Mouse (Mus musculus): ENCODE measurements around the gene Xylt1. TPM values are rescaled to one million over a fixed set of nuclear protein-coding genes. Genes with fewer than 3 reads are reported as not detected.

Xylt1 gene
- polyA plus RNA-seq, 1 experiment from 2014 or later = 1.0 TPM

DNA sequence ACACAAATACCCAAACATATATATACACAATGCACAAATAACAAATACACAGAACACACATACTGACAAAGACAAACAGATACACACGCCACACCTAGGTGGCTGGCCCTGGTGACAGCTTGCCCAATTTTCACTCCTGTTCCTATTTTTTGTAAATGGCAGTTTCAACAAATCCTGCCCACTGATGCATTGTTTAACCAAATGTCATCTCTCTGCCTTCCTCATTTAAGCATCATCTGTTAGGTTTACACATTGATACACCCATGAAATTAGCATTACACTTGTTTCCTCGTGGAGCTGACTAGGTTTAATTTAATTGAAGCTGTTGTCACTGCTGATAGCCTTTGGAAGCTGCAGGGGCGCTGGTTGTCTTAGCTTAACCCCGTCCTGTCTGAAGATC, 194.6 kb downstream of the Xylt1 start:
- no peaks in the 10 kb centered on the region for H3K36me3 ChIP-seq
- no peak overlapping the region for H3K4me3 ChIP-seq
- no peaks in the 10 kb centered on the region for H3K9me3 ChIP-seq
- no peaks in the 10 kb centered on the region for H3K27me3 ChIP-seq
- no peak overlapping the region for H3K27ac ChIP-seq
- 39% methylated on average over 4 of the region's 4 CpGs for WGBS
- no peaks in the 10 kb centered on the region for H3K4me1 ChIP-seq
- H3K4me2 ChIP-seq = no peak overlapping the region
- no peak overlapping the region for H3K9ac ChIP-seq
- no peak for ATAC-seq (ENCODE audit: borderline replicate concordance, extremely low read depth, low FRiP score, low TSS enrichment)

DNA sequence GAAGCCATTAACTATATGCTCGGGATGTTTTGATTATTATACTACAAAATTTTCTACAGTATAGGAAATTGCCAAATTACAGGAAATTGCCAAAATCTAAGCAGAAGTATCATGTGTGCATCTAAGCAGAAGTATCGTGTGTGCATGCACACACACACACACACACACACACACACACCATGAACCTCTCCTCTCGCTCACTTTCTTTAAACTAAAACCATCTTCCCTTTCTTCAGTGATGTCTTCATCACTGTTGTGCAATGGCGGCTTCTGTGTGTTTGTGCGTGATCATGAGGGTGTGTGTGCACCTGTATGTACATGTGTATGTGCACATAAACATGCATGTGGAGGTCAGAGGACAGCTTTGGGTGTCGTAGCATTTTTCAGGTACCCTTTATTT, 196.3 kb downstream of the Xylt1 start:
- no peak overlapping the region for H3K27ac ChIP-seq

DNA sequence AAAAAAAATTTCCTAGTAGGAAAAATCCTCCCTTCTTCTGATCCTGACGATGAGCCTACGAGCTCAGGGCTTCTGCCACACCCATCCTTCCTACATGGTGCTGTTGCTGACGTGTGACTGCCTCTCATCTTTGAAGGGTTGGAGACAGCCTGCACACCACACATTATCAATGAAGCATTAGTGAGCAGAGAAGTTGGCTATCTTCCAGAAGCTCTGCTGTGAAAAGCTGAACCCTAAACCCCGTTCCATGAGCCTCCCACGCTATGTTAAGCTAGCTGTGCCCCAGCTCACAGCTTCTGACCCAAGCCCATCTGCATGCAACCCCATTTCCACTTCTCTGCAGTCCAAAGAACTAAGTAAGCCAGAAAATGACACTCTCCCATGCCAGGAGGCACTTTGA, 204.4 kb downstream of the Xylt1 start:
- no peak overlapping the region for H3K9ac ChIP-seq
- H3K36me3 ChIP-seq = no peaks in the 10 kb centered on the region
- WGBS = 34% methylated on average over 5 of the region's 5 CpGs
- H3K9me3 ChIP-seq = no peaks in the 10 kb centered on the region
- H3K4me1 ChIP-seq = no peaks in the 10 kb centered on the region
- H3K27ac ChIP-seq = no peak overlapping the region
- H3K27me3 ChIP-seq = no peaks in the 10 kb centered on the region
- no peak overlapping the region for H3K4me2 ChIP-seq
- H3K4me3 ChIP-seq = no peak overlapping the region
- ATAC-seq (ENCODE audit: borderline replicate concordance, extremely low read depth, low FRiP score, low TSS enrichment) = no peak

More for the DNA sequence above, 196.3 kb downstream of the Xylt1 start:
- no peak overlapping the region for H3K4me2 ChIP-seq
- no peaks in the 10 kb centered on the region for H3K4me1 ChIP-seq
- WGBS = 87% methylated on average over 6 of the region's 6 CpGs
- H3K9me3 ChIP-seq = no peaks in the 10 kb centered on the region
- ATAC-seq (ENCODE audit: borderline replicate concordance, extremely low read depth, low FRiP score, low TSS enrichment) = no peak
- H3K36me3 ChIP-seq = no peaks in the 10 kb centered on the region
- H3K4me3 ChIP-seq = no peak overlapping the region
- H3K27me3 ChIP-seq = no peaks in the 10 kb centered on the region
- H3K9ac ChIP-seq = no peak overlapping the region

DNA sequence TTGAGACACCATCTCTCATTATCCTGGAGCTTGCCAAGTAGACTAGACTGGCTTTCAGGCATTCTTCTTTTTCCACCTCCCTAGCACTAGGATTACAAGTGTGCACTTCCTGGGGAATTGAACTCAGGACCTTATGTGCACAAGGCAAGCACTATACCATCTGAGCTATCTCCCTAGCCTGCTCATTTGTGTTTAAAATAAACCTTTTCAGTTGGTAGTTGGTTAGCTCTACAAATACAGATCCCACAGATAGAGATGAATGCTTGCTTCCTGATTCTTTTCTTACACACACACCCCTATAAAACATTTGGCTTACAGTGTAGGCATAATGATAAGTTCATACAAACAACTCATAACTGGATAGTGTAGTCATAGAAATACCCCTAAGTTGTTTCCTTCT, 206.0 kb downstream of the Xylt1 start:
- no peak overlapping the region for H3K4me3 ChIP-seq
- H3K27ac ChIP-seq = no peak overlapping the region
- no peaks in the 10 kb centered on the region for H3K4me1 ChIP-seq
- no peak for ATAC-seq (ENCODE audit: borderline replicate concordance, extremely low read depth, low FRiP score, low TSS enrichment)
- no peaks in the 10 kb centered on the region for H3K9me3 ChIP-seq
- H3K27me3 ChIP-seq = no peaks in the 10 kb centered on the region
- H3K36me3 ChIP-seq = no peaks in the 10 kb centered on the region
- no peak overlapping the region for H3K9ac ChIP-seq
- no peak overlapping the region for H3K4me2 ChIP-seq

DNA sequence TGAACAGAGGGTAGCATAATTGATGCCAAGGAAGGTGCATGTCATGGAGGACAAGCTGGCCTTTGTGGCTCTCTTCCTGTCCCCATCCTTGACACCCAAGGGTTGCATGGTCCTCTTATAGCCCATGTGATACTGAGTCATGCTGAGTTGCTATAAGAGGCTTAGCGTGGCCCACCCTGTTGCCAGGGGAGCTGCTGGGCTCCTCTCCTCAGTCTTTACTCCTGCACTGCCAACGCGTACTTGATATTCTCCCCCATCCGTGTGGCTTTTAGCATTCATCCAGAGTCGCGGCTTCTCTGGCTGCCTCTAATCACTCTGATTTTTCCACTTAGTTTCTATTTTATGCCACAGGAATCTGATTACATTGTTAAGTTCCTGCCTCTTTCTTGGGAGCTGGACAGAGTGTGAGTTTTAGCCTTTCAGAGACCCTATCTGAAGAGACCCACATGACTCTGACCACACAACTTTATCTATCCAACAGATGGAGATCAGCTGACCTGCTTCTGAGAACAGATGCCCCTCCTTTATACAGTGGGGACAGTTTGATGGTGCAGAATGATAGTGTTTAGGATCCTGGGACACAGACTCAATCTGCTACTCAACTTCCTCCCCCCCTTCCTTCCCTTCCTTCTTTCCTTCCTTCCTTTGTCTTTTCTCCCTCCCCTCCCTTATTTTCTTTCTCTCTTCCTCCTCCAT, 206.6 kb downstream of the Xylt1 start:
- Histone ChIP-seq H3K9ac (no peak overlapping the region), H3K4me1 (no peaks in the 10 kb centered on the region), H3K36me3 (no peaks in the 10 kb centered on the region), H3K27me3 (no peaks in the 10 kb centered on the region), H3K9me3 (no peaks in the 10 kb centered on the region), H3K4me2 (no peak overlapping the region), H3K4me3 (no peak overlapping the region), H3K27ac (no peak overlapping the region)
- ATAC-seq (ENCODE audit: borderline replicate concordance, extremely low read depth, low FRiP score, low TSS enrichment) = no peak
- 78% methylated on average over 6 of the region's 6 CpGs for WGBS

DNA sequence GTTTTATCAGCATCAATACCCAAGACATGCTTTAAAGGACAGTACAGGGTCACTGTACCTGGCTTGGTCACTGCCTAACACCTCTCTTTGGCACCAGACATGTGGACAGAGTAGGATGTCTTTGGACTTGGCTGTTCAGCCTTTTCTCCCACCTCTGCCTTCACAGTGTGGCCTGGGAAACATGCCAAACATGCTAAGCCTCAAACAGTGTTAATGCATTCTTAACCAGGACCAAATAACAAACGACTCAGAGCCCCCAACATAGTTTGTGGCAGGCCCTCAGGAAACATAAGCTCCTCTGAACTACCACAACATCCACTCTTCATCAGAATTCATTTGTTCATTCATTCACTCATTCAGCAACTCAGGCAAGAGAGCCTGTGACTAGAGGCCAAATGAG, 207.6 kb downstream of the Xylt1 start:
- Histone ChIP-seq H3K4me1 (no peaks in the 10 kb centered on the region), H3K27ac (no peak overlapping the region)
- ATAC-seq (ENCODE audit: borderline replicate concordance, extremely low read depth, low FRiP score, low TSS enrichment) = no peak

DNA sequence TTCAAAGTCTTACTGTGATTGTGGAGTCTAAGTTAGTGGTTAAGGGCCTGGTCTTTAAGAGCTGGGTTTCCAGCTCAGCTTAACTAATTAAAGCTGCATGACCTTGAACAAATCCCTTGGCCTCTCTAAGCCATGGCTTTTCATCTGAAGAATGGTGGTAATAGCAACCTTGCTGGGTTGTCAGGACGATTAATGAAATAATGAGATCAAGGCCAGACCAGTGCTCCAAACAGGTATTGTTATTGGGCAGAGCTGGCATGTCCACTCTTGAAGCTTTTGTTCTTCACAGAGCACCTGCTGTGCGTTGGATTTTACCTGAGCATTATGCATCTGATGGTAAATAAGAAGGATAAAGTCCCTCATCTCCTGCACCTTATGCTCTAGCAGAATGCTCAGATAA, 208.6 kb downstream of the Xylt1 start:
- Histone ChIP-seq H3K9me3 (no peaks in the 10 kb centered on the region), H3K27me3 (no peaks in the 10 kb centered on the region), H3K9ac (no peak overlapping the region), H3K4me3 (no peak overlapping the region), H3K36me3 (no peaks in the 10 kb centered on the region), H3K4me2 (no peak overlapping the region), H3K27ac (no peak overlapping the region), H3K4me1 (no peaks in the 10 kb centered on the region)
- 82% methylated on average over 2 of the region's 2 CpGs for WGBS
- no peak for ATAC-seq (ENCODE audit: borderline replicate concordance, extremely low read depth, low FRiP score, low TSS enrichment)

More for the DNA sequence above, 207.6 kb downstream of the Xylt1 start:
- no peak overlapping the region for H3K9ac ChIP-seq
- H3K4me3 ChIP-seq = no peak overlapping the region
- no peaks in the 10 kb centered on the region for H3K27me3 ChIP-seq
- H3K36me3 ChIP-seq = no peaks in the 10 kb centered on the region
- H3K4me2 ChIP-seq = no peak overlapping the region
- WGBS = 32% methylated on average over 1 of the region's 1 CpGs
- H3K9me3 ChIP-seq = no peaks in the 10 kb centered on the region

DNA sequence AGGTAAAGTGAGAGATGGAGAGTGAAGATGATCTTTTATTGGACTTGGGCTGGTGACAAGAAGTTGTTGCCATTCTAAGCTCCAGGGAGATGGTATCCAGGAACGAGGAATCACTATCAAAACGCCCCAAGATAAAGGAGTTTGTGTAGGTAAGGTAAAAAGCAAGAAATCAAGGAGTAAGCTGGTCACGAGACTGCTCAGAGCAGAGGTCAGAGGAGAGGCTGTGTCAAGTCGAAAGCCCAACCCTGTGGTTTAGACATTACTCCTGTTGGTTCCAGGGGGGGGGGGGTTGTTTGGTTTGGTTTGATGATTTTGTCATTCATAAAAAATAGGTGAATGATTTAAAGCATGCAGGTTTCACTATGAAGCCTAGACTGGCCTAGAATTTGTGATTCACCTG, 209.0 kb downstream of the Xylt1 start:
- H3K4me2 ChIP-seq = no peak overlapping the region
- WGBS = 61% methylated on average over 4 of the region's 4 CpGs
- no peaks in the 10 kb centered on the region for H3K9me3 ChIP-seq
- no peaks in the 10 kb centered on the region for H3K27me3 ChIP-seq
- H3K36me3 ChIP-seq = no peaks in the 10 kb centered on the region
- H3K4me3 ChIP-seq = no peak overlapping the region
- no peak for ATAC-seq (ENCODE audit: borderline replicate concordance, extremely low read depth, low FRiP score, low TSS enrichment)
- H3K9ac ChIP-seq = no peak overlapping the region
- H3K27ac ChIP-seq = no peak overlapping the region
- H3K4me1 ChIP-seq = no peaks in the 10 kb centered on the region

DNA sequence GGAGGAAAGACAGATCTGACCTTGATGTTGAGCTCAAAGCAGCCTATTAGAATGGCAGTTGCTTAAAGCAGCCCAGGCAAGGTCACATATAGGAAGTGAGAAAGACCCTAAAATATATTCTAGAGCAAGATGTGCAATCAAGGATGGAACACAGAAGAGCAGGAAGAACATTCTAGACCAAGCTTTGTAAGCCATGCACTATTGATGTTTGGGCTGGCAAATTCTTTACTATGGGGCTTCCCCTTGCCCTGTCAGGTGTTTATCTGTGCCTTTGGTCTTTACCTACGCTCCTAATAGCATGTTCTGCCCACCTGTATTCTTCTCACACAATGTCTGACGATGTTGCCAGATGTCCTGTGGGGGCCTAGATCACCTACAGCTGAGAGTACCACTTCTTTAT, 213.4 kb downstream of the Xylt1 start:
- Histone ChIP-seq H3K36me3 (no peaks in the 10 kb centered on the region), H3K4me3 (no peak overlapping the region), H3K9me3 (no peaks in the 10 kb centered on the region), H3K27me3 (no peaks in the 10 kb centered on the region), H3K27ac (no peak overlapping the region), H3K9ac (no peak overlapping the region), H3K4me1 (no peaks in the 10 kb centered on the region), H3K4me2 (no peak overlapping the region)
- no peak for ATAC-seq (ENCODE audit: borderline replicate concordance, extremely low read depth, low FRiP score, low TSS enrichment)
- WGBS = 77% methylated on average over 2 of the region's 2 CpGs

DNA sequence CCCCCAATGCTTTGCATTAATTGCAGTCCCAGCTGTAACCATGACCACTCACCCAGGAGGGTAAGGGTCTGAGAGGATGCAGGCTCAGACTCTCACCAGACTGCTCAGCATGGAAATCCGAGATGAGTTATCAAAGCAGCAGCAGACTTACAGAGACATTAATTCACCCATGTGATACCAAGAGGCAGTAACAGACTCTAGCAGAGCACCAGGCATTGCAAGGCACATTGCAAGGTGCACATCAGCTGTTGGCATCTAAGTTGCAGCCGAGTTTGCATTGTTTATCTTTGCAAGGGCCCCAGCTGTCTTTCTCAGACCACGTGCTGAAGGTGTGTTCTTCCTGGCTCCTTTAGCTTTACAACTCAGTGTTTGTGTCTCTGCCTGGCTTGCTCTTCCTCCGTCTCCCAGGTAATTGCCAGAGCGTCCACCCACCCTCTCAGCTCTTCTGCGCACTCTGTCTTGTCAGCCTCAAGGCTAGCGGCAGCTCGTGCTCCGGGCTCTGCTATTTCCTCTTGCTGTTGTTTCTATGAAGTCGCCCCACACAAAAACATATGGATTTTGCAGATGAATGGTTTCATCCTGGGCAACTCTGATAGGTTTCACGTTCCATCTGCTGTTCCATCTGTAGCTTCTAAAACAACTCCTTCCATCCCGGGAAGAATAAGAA, 214.4 kb downstream of the Xylt1 start:
- WGBS = 54% methylated on average over 12 of the region's 12 CpGs
- Histone ChIP-seq H3K4me3 (no peak overlapping the region), H3K9ac (no peak overlapping the region), H3K4me2 (no peak overlapping the region), H3K27me3 (no peaks in the 10 kb centered on the region), H3K27ac (no peak overlapping the region), H3K36me3 (no peaks in the 10 kb centered on the region), H3K9me3 (no peaks in the 10 kb centered on the region), H3K4me1 (no peaks in the 10 kb centered on the region)
- no peak for ATAC-seq (ENCODE audit: borderline replicate concordance, extremely low read depth, low FRiP score, low TSS enrichment)

DNA sequence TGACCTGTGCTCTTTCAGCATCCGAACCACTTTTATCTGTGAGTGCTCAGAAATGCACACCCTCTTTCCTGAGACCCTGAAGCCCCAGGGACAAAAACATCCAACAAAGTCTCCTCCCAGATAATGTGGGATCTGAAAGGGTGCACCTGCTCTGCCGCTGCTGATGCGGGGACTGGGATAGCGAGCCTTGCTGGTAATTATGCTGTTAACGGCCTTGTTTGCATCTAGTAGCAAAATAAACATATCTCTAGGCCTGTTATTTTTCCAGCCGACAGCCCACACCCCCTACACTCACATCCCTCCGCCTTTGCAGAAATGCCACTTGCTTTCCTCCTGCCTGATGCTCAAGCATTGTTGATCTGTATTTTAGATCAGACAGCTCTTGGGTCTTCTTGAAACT, 219.7 kb downstream of the Xylt1 start:
- H3K9me3 ChIP-seq = no peaks in the 10 kb centered on the region
- no peaks in the 10 kb centered on the region for H3K36me3 ChIP-seq
- H3K27ac ChIP-seq = no peak overlapping the region
- H3K9ac ChIP-seq = no peak overlapping the region
- no peak overlapping the region for H3K4me3 ChIP-seq
- H3K27me3 ChIP-seq = no peaks in the 10 kb centered on the region
- WGBS = 21% methylated on average over 7 of the region's 7 CpGs
- H3K4me1 ChIP-seq = no peaks in the 10 kb centered on the region
- no peak for ATAC-seq (ENCODE audit: borderline replicate concordance, extremely low read depth, low FRiP score, low TSS enrichment)
- no peak overlapping the region for H3K4me2 ChIP-seq

DNA sequence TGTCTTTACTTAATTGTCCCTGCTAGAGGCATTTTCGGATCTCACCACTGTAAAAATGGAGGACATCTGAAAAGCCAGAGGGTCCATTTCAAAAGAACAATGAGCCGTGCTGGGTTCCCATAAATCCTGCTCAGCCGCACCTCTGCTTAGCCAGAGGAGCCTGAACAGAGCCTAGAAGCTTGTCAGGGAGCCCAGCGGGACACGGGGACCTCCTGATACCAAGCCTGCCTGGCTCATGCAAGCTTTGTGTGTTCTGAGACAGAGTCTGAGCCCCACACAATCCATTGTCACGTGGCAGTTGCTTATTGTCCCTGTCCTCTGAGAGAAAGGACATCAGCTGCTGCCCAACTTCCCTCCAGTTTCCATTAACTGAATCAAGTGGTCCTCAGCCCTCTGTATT, 229.7 kb downstream of the Xylt1 start:
- Histone ChIP-seq H3K27me3 (no peaks in the 10 kb centered on the region), H3K9me3 (no peaks in the 10 kb centered on the region), H3K4me1 (0 out of 2 replicates have a peak, but pooled peaks cover 3% of the 10 kb centered on the region), H3K27ac (no peak overlapping the region), H3K36me3 (no peaks in the 10 kb centered on the region), H3K4me3 (no peak overlapping the region), H3K4me2 (no peak overlapping the region), H3K9ac (no peak overlapping the region)
- ATAC-seq (ENCODE audit: borderline replicate concordance, extremely low read depth, low FRiP score, low TSS enrichment) = no peak
- WGBS = 79% methylated on average over 6 of the region's 6 CpGs

All from lung, embryonic 15.5 days (tissue).